Mouse (Mus musculus): ENCODE measurements around the gene Enc1. TPM values are rescaled to one million over a fixed set of nuclear protein-coding genes. Genes with fewer than 3 reads are reported as not detected.

Gene Enc1
- polyA plus RNA-seq, 1 experiment, result 0.01 TPM

GRCm38 (mm10) chr13:97299877-97300873, 59.3 kb downstream of the Enc1 start:
- Histone ChIP-seq H3K27me3 (ENCODE audit: control insufficient read depth) (no peaks in the 10 kb centered on the region), H3K9me3 (ENCODE audit: control insufficient read depth, low read length) (no peaks in the 10 kb centered on the region), H3K4me1 (ENCODE audit: control insufficient read depth) (no peaks in the 10 kb centered on the region), H3K36me3 (ENCODE audit: control insufficient read depth) (no peaks in the 10 kb centered on the region), H3K4me3 (replicated peaks) (no peak overlapping the region)
- TF ChIP-seq TAL1 (IDR thresholded peaks at IDR 0.05; ENCODE audit: low read length), result no peak
- no peak for TF ChIP-seq GATA1 (IDR thresholded peaks at IDR 0.05; ENCODE audit: low read length)

Other genes starting within 250 kb of the Enc1 start
- gene 1700029F12Rik, start 206.7 kb upstream of the Enc1 start, polyA plus RNA-seq (2012), result not detected in 2 replicates
- gene Fam169a, start 173.8 kb upstream of the Enc1 start, polyA plus RNA-seq (2012), result 0.01 and 0.04 TPM in 2 replicates
- gene Gm6169, start 141.9 kb upstream of the Enc1 start, polyA plus RNA-seq (2012), result not detected in 2 replicates
- gene Gfm2, start 103.2 kb upstream of the Enc1 start, polyA plus RNA-seq (2012), result 1.1 and 1.3 TPM in 2 replicates
- 1.7 and 1.9 TPM in 2 replicates for gene Nsa2, start 103.2 kb upstream of the Enc1 start, polyA plus RNA-seq (2012)
- 0.06 and 0.32 TPM in 2 replicates for gene Hexb, start 42.7 kb upstream of the Enc1 start, polyA plus RNA-seq (2012)